In the genomic region with DNA sequence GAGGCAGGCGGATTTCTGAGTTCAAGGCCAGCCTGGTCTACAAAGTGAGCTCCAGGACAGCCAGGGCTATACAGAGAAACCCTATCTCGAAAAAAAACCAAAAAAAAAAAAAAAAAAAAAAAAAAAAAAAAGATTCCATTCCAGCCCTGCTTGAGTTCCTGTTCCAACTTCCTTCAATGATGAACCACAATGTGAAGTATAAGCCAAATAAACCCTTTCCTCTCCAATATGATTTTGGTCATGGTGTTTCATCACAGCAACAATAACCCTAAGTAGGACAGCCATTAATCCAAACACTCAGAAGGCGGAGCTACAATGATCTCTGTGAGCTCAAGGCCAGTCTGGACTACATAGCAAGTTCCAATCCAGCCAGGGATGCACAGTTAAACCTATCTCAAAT, we compare ENCODE assay signal across 9 mouse cellular contexts. TPM values are rescaled to one million over a fixed set of nuclear protein-coding genes. Genes with fewer than 3 reads are reported as not detected.
DNase-seq lines count a peak whose midpoint lies in the region; ATAC-seq and TF ChIP-seq lines count a peak whose summit lies in the region.
"Not testable (repeated sequence)": the region's sequence is repeated elsewhere in the genome, so short reads cannot be mapped to it uniquely, and the experiment has no call there.
"Had no signal": no experiment of that assay in that cellular context is flagged by ENCODE, and none has a peak within 500 bp of the region (broad histone marks: within the 10 kb centered on the region; RNA-seq: fewer than 3 reads in every experiment).

No protein-coding gene starts in this region.

- H3K9ac ChIP-seq in CH12.LX (ENCODE audit: insufficient read depth, low read depth); ES-E14 (ENCODE audit: insufficient read depth, low read depth, low read length, poor library complexity, severe bottlenecking); MEL (ENCODE audit: control insufficient read depth, low read depth, low read length, poor library complexity, severe bottlenecking); midbrain, embryonic 11.5 days (ENCODE audit: low read length): not testable (repeated sequence)

- not testable (repeated sequence) for H3K4me3 ChIP-seq in CH12.LX (replicated peaks in 1 of 3; ENCODE audit: low read depth in 2 of 3, low read length in 2 of 3, poor library complexity in 1 of 3); ES-E14 (ENCODE audit: insufficient read depth in 1 of 2, low read depth in 1 of 2, low read length in 2 of 2, poor library complexity in 1 of 2, severe bottlenecking in 1 of 2); MEL (ENCODE audit: control insufficient read depth in 1 of 2, insufficient read depth in 1 of 2, low read depth in 2 of 2, low read length in 2 of 2); midbrain, embryonic 11.5 days (ENCODE audit: low read depth, low read length)

- TF ChIP-seq RAD21 in CH12.LX (IDR thresholded peaks at IDR 0.05; ENCODE audit: low read depth, low read length); MEL (IDR thresholded peaks at IDR 0.05; ENCODE audit: low read depth, low read length): not testable (repeated sequence)

- TF ChIP-seq POLR2A in CH12.LX (IDR thresholded peaks at IDR 0.05; ENCODE audit: low read depth, low read length); MEL (IDR thresholded peaks at IDR 0.05; ENCODE audit: control insufficient read depth in 1 of 2, insufficient read depth in 1 of 2, low read depth in 1 of 2, low read length in 2 of 2, poor library complexity in 1 of 2): not testable (repeated sequence)

- not testable (repeated sequence) for TF ChIP-seq EP300 in CH12.LX (IDR thresholded peaks at IDR 0.05; ENCODE audit: low read length); MEL (IDR thresholded peaks at IDR 0.05; ENCODE audit: low read depth in 1 of 2, low read length in 2 of 2)

- dilution Hi-C loops in CH12.LX (cut with MboI; ENCODE audit: extremely low pct_ligation_motif_present, extremely low pct_unique_long_range_greater_than_20kb, low sequenced_read_pairs): not testable (repeated sequence)

- WGBS in midbrain, embryonic 11.5 days: 94% methylated on average over 2 of the region's 3 CpGs

- H3K9me3 ChIP-seq in CH12.LX (replicated peaks; ENCODE audit: low read length); ES-E14 (ENCODE audit: control insufficient read depth, insufficient read depth, low read depth, low read length); MEL (replicated peaks; ENCODE audit: insufficient read depth, low read length); midbrain, embryonic 11.5 days (ENCODE audit: control insufficient read depth, low read length): not testable (repeated sequence)

- TF ChIP-seq CTCF in CH12.LX (conservative IDR thresholded peaks at IDR 0.05 in 1 of 2, IDR thresholded peaks at IDR 0.05 in 1 of 2; ENCODE audit: low read depth in 2 of 2, low read length in 2 of 2); MEL (IDR thresholded peaks at IDR 0.05 in 2 of 3, conservative IDR thresholded peaks at IDR 0.05 in 1 of 3; ENCODE audit: control insufficient read depth in 1 of 3, insufficient read depth in 1 of 3, low read depth in 2 of 3, low read length in 3 of 3, poor library complexity in 1 of 3, severe bottlenecking in 1 of 3): not testable (repeated sequence)

- not testable (repeated sequence) for H3K4me2 ChIP-seq in CH12.LX (ENCODE audit: insufficient read depth, low read depth, poor library complexity, severe bottlenecking); midbrain, embryonic 11.5 days

- DNase-seq in 416B (ENCODE audit: low read depth): peak; percentile 52
- DNase-seq in CD4-positive, CD25-positive, alpha-beta regulatory T cell, adult 2 months (ENCODE audit: low read depth, low spot score): peak; percentile 1
- DNase-seq in CH12.LX (ENCODE audit: extremely low read depth); ES-E14 (ENCODE audit: low read depth, low spot score); MEL (ENCODE audit: low read depth, low spot score): not testable (repeated sequence)
- peak; percentile 47 for DNase-seq in midbrain, embryonic 11.5 days (ENCODE audit: low spot score, missing footprints)

- H3K27me3 ChIP-seq in CH12.LX (replicated peaks) (peaks cover 53% of the 10 kb centered on the region), MEL (ENCODE audit: control insufficient read depth in 1 of 2, insufficient read depth in 2 of 2, low read length in 2 of 2) (peaks cover 3 to 17% of the 10 kb centered on the region in 2 experiments; a peak in 2 of 4 replicates)
- not testable (repeated sequence) for H3K27me3 ChIP-seq in midbrain, embryonic 11.5 days (ENCODE audit: control insufficient read depth, insufficient read depth, low read length)

- H3K79me2 ChIP-seq in CH12.LX (replicated peaks; ENCODE audit: control insufficient read depth, extremely low read depth, insufficient read depth, poor library complexity, severe bottlenecking); MEL (ENCODE audit: control insufficient read depth, insufficient read depth, low read length, poor library complexity): not testable (repeated sequence)

- not testable (repeated sequence) for H3K36me3 ChIP-seq in CH12.LX (replicated peaks in 1 of 2; ENCODE audit: control insufficient read depth in 1 of 2, insufficient read depth in 1 of 2, low read length in 1 of 2); ES-E14 (ENCODE audit: control insufficient read depth, insufficient read depth, low read length, poor library complexity, severe bottlenecking); MEL (ENCODE audit: control insufficient read depth in 1 of 2, insufficient read depth in 2 of 2, low read length in 2 of 2); midbrain, embryonic 11.5 days (ENCODE audit: control insufficient read depth, insufficient read depth, low read length)

- 0 out of 2 replicates have a peak, but pooled peaks have one; percentile 16 for ATAC-seq in granulocyte monocyte progenitor cell, adult 5-6 weeks (replicated peaks; ENCODE audit: poor library complexity, severe bottlenecking)
- ATAC-seq in midbrain, embryonic 11.5 days (ENCODE audit: low FRiP score): not testable (repeated sequence)

- H3K4me1 ChIP-seq in CH12.LX (ENCODE audit: control insufficient read depth in 1 of 2, insufficient read depth in 2 of 2): peaks cover 4 to 30% of the 10 kb centered on the region in 2 experiments; a peak in 2 of 4 replicates
- H3K4me1 ChIP-seq in ES-E14 (ENCODE audit: control insufficient read depth in 2 of 2, insufficient read depth in 2 of 2, low read length in 2 of 2, poor library complexity in 1 of 2): not testable (repeated sequence)
- H3K4me1 ChIP-seq in MEL (ENCODE audit: control insufficient read depth in 1 of 2, insufficient read depth in 2 of 2, low read length in 2 of 2): peaks cover under 1 to 17% of the 10 kb centered on the region in 2 experiments
- peaks cover 26% of the 10 kb centered on the region for H3K4me1 ChIP-seq in midbrain, embryonic 11.5 days (ENCODE audit: control insufficient read depth, insufficient read depth, low read length)

- in situ Hi-C loops in CH12.LX (cut with MboI; ENCODE audit: low pct_ligation_motif_present, low pct_unique_long_range_greater_than_20kb, low sequenced_read_pairs); ES-E14 (cut with MboI; ENCODE audit: low sequenced_read_pairs in 2 of 2, unreplicated experiment in 2 of 2): not testable (repeated sequence)

- not testable (repeated sequence) for H3K27ac ChIP-seq in CH12.LX (ENCODE audit: insufficient read depth, low read depth); ES-E14 (ENCODE audit: insufficient read depth, low read depth, low read length, poor library complexity, severe bottlenecking); MEL (ENCODE audit: control insufficient read depth, low read depth, low read length); midbrain, embryonic 11.5 days (ENCODE audit: low read depth, low read length)

RNA-seq across cellular contexts. Expression of gene Impdh1, which starts 1.6 kb away (rescaled TPM):
- total RNA-seq in CH12.LX (2012; rRNA removed) (14.9 and 17.3 TPM in 2 replicates), CH12.LX (2014; rRNA removed) (2.5 and 3.1 TPM in 2 replicates), ES-E14 (2012; rRNA removed) (24.9 and 29.7 TPM in 2 replicates), MEL (2012; rRNA removed) (15.3 and 17.2 TPM in 2 replicates)
- polyA plus RNA-seq in CH12.LX (2012; ENCODE audit: insufficient read length, low read depth) (19.6 and 21.6 TPM in 2 replicates), MEL (2012; ENCODE audit: insufficient read depth in 1 of 2, insufficient read length in 2 of 2, low read depth in 1 of 2, low replicate concordance in 2 of 2, missing spikeins in 1 of 2) (10 to 100 TPM in 1 of 2 experiments, not detected in 1; 55.1 TPM)
- total RNA-seq in granulocyte monocyte progenitor cell, adult 5-6 weeks (2014; fragmentation: Nextera tagmentation): 109 and 124 TPM in 2 replicates
- total RNA-seq in granulocyte monocyte progenitor cell, adult 5-6 weeks (2017): 110 and 120 TPM in 2 replicates
- polyA plus RNA-seq in midbrain, embryonic 11.5 days (2014; fragmentation: Nextera tagmentation; extraction: Ambion mirVana): 36.9 and 42.0 TPM in 2 replicates

RNA-seq across cellular contexts. Expression of gene Prrt4, which starts 38.3 kb away (rescaled TPM):
- total RNA-seq in CH12.LX (2012; rRNA removed): not detected in 2 replicates
- total RNA-seq in CH12.LX (2014; rRNA removed): not detected in 2 replicates
- polyA plus RNA-seq in CH12.LX (2012; ENCODE audit: insufficient read length, low read depth): not detected in 2 replicates
- 0.40 and 1.4 TPM in 2 replicates for total RNA-seq in ES-E14 (2012; rRNA removed)
- total RNA-seq in MEL (2012; rRNA removed): not detected in 2 replicates
- polyA plus RNA-seq in MEL (2012; ENCODE audit: insufficient read depth in 1 of 2, insufficient read length in 2 of 2, low read depth in 1 of 2, low replicate concordance in 2 of 2, missing spikeins in 1 of 2): under 1 TPM in 1 of 2 experiments, not detected in 1; 0.17 TPM
- total RNA-seq in granulocyte monocyte progenitor cell, adult 5-6 weeks (2014; fragmentation: Nextera tagmentation): not detected in 2 replicates
- not detected in 2 replicates for total RNA-seq in granulocyte monocyte progenitor cell, adult 5-6 weeks (2017)
- 0.53 and 0.58 TPM in 2 replicates for polyA plus RNA-seq in midbrain, embryonic 11.5 days (2014; fragmentation: Nextera tagmentation; extraction: Ambion mirVana)
- polyA plus RNA-seq: activated CD4-positive, CD25-positive, alpha-beta regulatory T cell, adult 4 months; G1E had no signal

RNA-seq across cellular contexts. Expression of gene Rbm28, which starts 52.9 kb away (rescaled TPM):
- 37.6 and 46.7 TPM in 2 replicates for total RNA-seq in CH12.LX (2012; rRNA removed)
- 56.2 and 63.9 TPM in 2 replicates for total RNA-seq in CH12.LX (2014; rRNA removed)
- 103 and 109 TPM in 2 replicates for polyA plus RNA-seq in CH12.LX (2012; ENCODE audit: insufficient read length, low read depth)
- 50.9 and 58.1 TPM in 2 replicates for total RNA-seq in ES-E14 (2012; rRNA removed)
- total RNA-seq in MEL (2012; rRNA removed): 48.2 and 50.1 TPM in 2 replicates
- polyA plus RNA-seq in MEL (2012; ENCODE audit: insufficient read depth in 1 of 2, insufficient read length in 2 of 2, low read depth in 1 of 2, low replicate concordance in 2 of 2, missing spikeins in 1 of 2): 100 to 1,000 TPM in 1 of 2 experiments, 10 to 100 TPM in 1; 91.2 to 312 TPM
- total RNA-seq in granulocyte monocyte progenitor cell, adult 5-6 weeks (2014; fragmentation: Nextera tagmentation): 47.7 and 84.2 TPM in 2 replicates
- 58.5 and 59.9 TPM in 2 replicates for total RNA-seq in granulocyte monocyte progenitor cell, adult 5-6 weeks (2017)
- polyA plus RNA-seq in midbrain, embryonic 11.5 days (2014; fragmentation: Nextera tagmentation; extraction: Ambion mirVana): 60.5 and 64.4 TPM in 2 replicates

RNA-seq across cellular contexts. Expression of gene Hilpda, which starts 54.6 kb away (rescaled TPM):
- total RNA-seq in CH12.LX (2012; rRNA removed) (14.6 and 23.7 TPM in 2 replicates), CH12.LX (2014; rRNA removed) (40.0 and 52.3 TPM in 2 replicates), ES-E14 (2012; rRNA removed) (36.9 and 38.9 TPM in 2 replicates), MEL (2012; rRNA removed) (15.6 and 18.1 TPM in 2 replicates)
- polyA plus RNA-seq in CH12.LX (2012; ENCODE audit: insufficient read length, low read depth) (10.5 and 11.1 TPM in 2 replicates), MEL (2012; ENCODE audit: insufficient read depth in 1 of 2, insufficient read length in 2 of 2, low read depth in 1 of 2, low replicate concordance in 2 of 2, missing spikeins in 1 of 2) (10 to 100 TPM in 1 of 2 experiments, not detected in 1; 17.0 TPM)
- total RNA-seq in granulocyte monocyte progenitor cell, adult 5-6 weeks (2014; fragmentation: Nextera tagmentation): 14.0 and 15.5 TPM in 2 replicates
- total RNA-seq in granulocyte monocyte progenitor cell, adult 5-6 weeks (2017): 9.7 and 17.7 TPM in 2 replicates
- polyA plus RNA-seq in midbrain, embryonic 11.5 days (2014; fragmentation: Nextera tagmentation; extraction: Ambion mirVana): 30.1 and 30.5 TPM in 2 replicates
